In genomic region chr2:52523056-52523715, GRCm38 (mm10) we compare ENCODE assay signal across 14 mouse cellular contexts.
"Had no signal": no experiment of that assay in that cellular context is flagged by ENCODE, and none has a peak within 500 bp of the region (broad histone marks: within the 10 kb centered on the region; RNA-seq: fewer than 3 reads in every experiment).

No protein-coding gene starts in this region.

- H3K27me3 ChIP-seq: limb, embryonic 15.5 days; liver, embryonic 15.5 days; lung, embryonic 15.5 days; midbrain, embryonic 13.5 days; neural tube, embryonic 13.5 days had no signal

- DNase-seq: kidney, adult 11 months; kidney, adult 9 months; kidney, postnatal 4 days; lung, postnatal 4 days; retina, postnatal 1 day; thymus, postnatal 36 days had no signal

- H3K4me3 ChIP-seq: layer of hippocampus, adult 2 months; limb, embryonic 15.5 days; liver, embryonic 15.5 days; lung, embryonic 15.5 days; midbrain, embryonic 13.5 days; myocyte; neural tube, embryonic 13.5 days had no signal

- ATAC-seq: midbrain, embryonic 13.5 days had no signal

- H3K36me3 ChIP-seq: limb, embryonic 15.5 days; liver, embryonic 15.5 days; lung, embryonic 15.5 days; midbrain, embryonic 13.5 days; neural tube, embryonic 13.5 days had no signal

- H3K9ac ChIP-seq: limb, embryonic 15.5 days; liver, embryonic 15.5 days; lung, embryonic 15.5 days; midbrain, embryonic 13.5 days; neural tube, embryonic 13.5 days had no signal

- H3K4me1 ChIP-seq: limb, embryonic 15.5 days; liver, embryonic 15.5 days; lung, embryonic 15.5 days; midbrain, embryonic 13.5 days; neural tube, embryonic 13.5 days had no signal

- H3K4me2 ChIP-seq: limb, embryonic 15.5 days; liver, embryonic 15.5 days; lung, embryonic 15.5 days; midbrain, embryonic 13.5 days; neural tube, embryonic 13.5 days had no signal

- H3K9me3 ChIP-seq: limb, embryonic 15.5 days; liver, embryonic 15.5 days; lung, embryonic 15.5 days; midbrain, embryonic 13.5 days; neural tube, embryonic 13.5 days had no signal

- H3K27ac ChIP-seq: kidney, postnatal 0 days; layer of hippocampus, adult 2 months; limb, embryonic 15.5 days; liver, embryonic 15.5 days; lung, embryonic 15.5 days; midbrain, embryonic 13.5 days; neural tube, embryonic 13.5 days had no signal
